Mouse (Mus musculus) MEL (cell line): ENCODE results near the gene Usp28. TPM values are rescaled to one million over a fixed set of nuclear protein-coding genes. Genes with fewer than 3 reads are reported as not detected.

Source experiments
- DNase-seq: peaks from one replicate; pipeline ENCODE4 v3.0.0; 2011; ENCODE audit warnings: low read depth, low spot score
- H3K27ac ChIP-seq: 2 replicates; pipeline ENCODE4 v1.5.1; 2012; ENCODE audit warnings: low read depth, mild to moderate bottlenecking, control low read depth, low read length, moderate library complexity; ENCODE audit not compliant: control insufficient read depth
- H3K27me3 ChIP-seq, 2 experiments: fragments of 150-350 bp in 1 of 2; sonication (generic) in 1 of 2; 2 replicates each; pipeline ENCODE4 v1.6.1; 2012; ENCODE audit warnings: low read length in 2 of 2, mild to moderate bottlenecking in 2 of 2, improper control_type of control experiment in 1 of 2, moderate library complexity in 1 of 2; ENCODE audit not compliant: insufficient read depth in 2 of 2, control insufficient read depth in 1 of 2
- H3K36me3 ChIP-seq, 2 experiments: 2 replicates each; pipeline ENCODE4 v1.6.1; 2012 to 2014; ENCODE audit warnings: low read length in 2 of 2, improper control_type of control experiment in 1 of 2, inconsistent platforms in 1 of 2, mild to moderate bottlenecking in 1 of 2; ENCODE audit not compliant: insufficient read depth in 2 of 2, control insufficient read depth in 1 of 2
- H3K4me1 ChIP-seq, 2 experiments: fragments of 150-350 bp in 1 of 2; sonication (generic) in 1 of 2; 2 replicates each; pipeline ENCODE4 v1.6.1; 2012; ENCODE audit warnings: low read length in 2 of 2, improper control_type of control experiment in 1 of 2, mild to moderate bottlenecking in 1 of 2; ENCODE audit not compliant: insufficient read depth in 2 of 2, control insufficient read depth in 1 of 2
- H3K4me3 ChIP-seq, 2 experiments: fragments of 150-350 bp in 1 of 2; sonication (generic) in 1 of 2; 2 replicates each; pipeline ENCODE4 v1.5.1; 2012; ENCODE audit warnings: low read depth in 2 of 2, low read length in 2 of 2, mild to moderate bottlenecking in 2 of 2, moderate library complexity in 2 of 2, control low read depth in 1 of 2, improper control_type of control experiment in 1 of 2; ENCODE audit not compliant: control insufficient read depth in 1 of 2, insufficient read depth in 1 of 2
- H3K79me2 ChIP-seq: 2 replicates; pipeline ENCODE4 v1.6.1; 2012; ENCODE audit warnings: mild to moderate bottlenecking, low read length, moderate library complexity; ENCODE audit not compliant: control insufficient read depth, poor library complexity, insufficient read depth
- H3K9ac ChIP-seq: 2 replicates; pipeline ENCODE4 v1.6.1; 2012; ENCODE audit warnings: low read depth, mild to moderate bottlenecking, control low read depth, low read length, moderate library complexity; ENCODE audit not compliant: control insufficient read depth, poor library complexity, severe bottlenecking
- H3K9me3 ChIP-seq: fragments of 150-350 bp; sonication (generic); replicated peaks from 2 replicates; pipeline ENCODE4 v1.6.1; 2012; ENCODE audit warnings: mild to moderate bottlenecking, low read length, improper control_type of control experiment, moderate library complexity; ENCODE audit not compliant: insufficient read depth
- BHLHE40 ChIP-seq: IDR thresholded peaks from 2 replicates; pipeline ENCODE4 v1.6.1; 2012; ENCODE audit warnings: low read depth, mild to moderate bottlenecking, inconsistent platforms, low read length, improper control_type of control experiment, borderline replicate concordance
- CHD1 ChIP-seq: IDR thresholded peaks from 2 replicates; pipeline ENCODE4 v1.6.1; 2012; ENCODE audit warnings: low read depth, mild to moderate bottlenecking, inconsistent platforms, low read length, improper control_type of control experiment
- ETS1 ChIP-seq: IDR thresholded peaks from 2 replicates; pipeline ENCODE4 v1.6.1; 2012; ENCODE audit warnings: low read depth, mild to moderate bottlenecking, inconsistent platforms, low read length, improper control_type of control experiment, moderate library complexity
- GABPA ChIP-seq: IDR thresholded peaks from 2 replicates; pipeline ENCODE4 v1.6.1; 2012; ENCODE audit warnings: low read depth, mild to moderate bottlenecking, inconsistent platforms, low read length, improper control_type of control experiment, moderate library complexity
- GATA1 ChIP-seq: IDR thresholded peaks from 2 replicates; pipeline ENCODE4 v1.6.1; 2011; ENCODE audit warnings: low read depth, low read length, improper control_type of control experiment
- KAT2A ChIP-seq: conservative IDR thresholded peaks from 2 replicates; pipeline ENCODE4 v1.6.1; 2012; ENCODE audit warnings: low read depth, low read length, improper control_type of control experiment, inconsistent platforms
- MAFK ChIP-seq: IDR thresholded peaks from 2 replicates; pipeline ENCODE4 v1.6.1; 2011; ENCODE audit warnings: low read depth, mild to moderate bottlenecking, low read length, improper control_type of control experiment, borderline replicate concordance
- MAX ChIP-seq: IDR thresholded peaks from 2 replicates; pipeline ENCODE4 v1.6.1; 2011; ENCODE audit warnings: low read length, improper control_type of control experiment
- MEF2A ChIP-seq: IDR thresholded peaks from 2 replicates; pipeline ENCODE4 v1.6.1; 2014; ENCODE audit warnings: low read depth, mild to moderate bottlenecking, inconsistent platforms, low read length, improper control_type of control experiment; ENCODE audit not compliant: poor library complexity, insufficient replicate concordance, severe bottlenecking; ENCODE audit errors: extremely low read depth
- MXI1 ChIP-seq: IDR thresholded peaks from 2 replicates; pipeline ENCODE4 v1.6.1; 2011; ENCODE audit warnings: mild to moderate bottlenecking, low read depth, low read length, improper control_type of control experiment
- POLR2A ChIP-seq, 2 experiments: IDR thresholded peaks; 2 replicates each; pipeline ENCODE4 v1.6.1; 2011 to 2012; ENCODE audit warnings: low read length in 2 of 2, mild to moderate bottlenecking in 2 of 2, control low read depth in 1 of 2, improper control_type of control experiment in 1 of 2, low read depth in 1 of 2, moderate library complexity in 1 of 2; ENCODE audit not compliant: control insufficient read depth in 1 of 2, insufficient read depth in 1 of 2, poor library complexity in 1 of 2
- POLR2AphosphoS5 ChIP-seq: IDR thresholded peaks from 2 replicates; pipeline ENCODE4 v1.6.1; 2012; ENCODE audit warnings: low read depth, borderline replicate concordance, mild to moderate bottlenecking, inconsistent platforms, low read length, moderate library complexity, mixed read lengths
- RAD21 ChIP-seq: IDR thresholded peaks from 2 replicates; pipeline ENCODE4 v1.6.1; 2011; ENCODE audit warnings: mild to moderate bottlenecking, low read depth, low read length, improper control_type of control experiment
- RCOR1 ChIP-seq: IDR thresholded peaks from 2 replicates; pipeline ENCODE4 v1.6.1; 2012; ENCODE audit warnings: low read depth, mild to moderate bottlenecking, inconsistent platforms, low read length, improper control_type of control experiment
- SIN3A ChIP-seq: IDR thresholded peaks from 2 replicates; pipeline ENCODE4 v1.6.1; 2012; ENCODE audit warnings: low read length, improper control_type of control experiment, inconsistent platforms
- SMC3 ChIP-seq: IDR thresholded peaks from 2 replicates; pipeline ENCODE4 v1.6.1; 2011; ENCODE audit warnings: low read depth, low read length, improper control_type of control experiment
- TBP ChIP-seq: IDR thresholded peaks from 2 replicates; pipeline ENCODE4 v1.8.0; 2011; ENCODE audit warnings: low read depth, low read length, improper control_type of control experiment
- UBTF ChIP-seq: IDR thresholded peaks from 2 replicates; pipeline ENCODE4 v1.6.1; 2012; ENCODE audit warnings: low read depth, mild to moderate bottlenecking, inconsistent platforms, low read length, improper control_type of control experiment, moderate library complexity, borderline replicate concordance; ENCODE audit not compliant: insufficient read depth
- ZKSCAN1 ChIP-seq: IDR thresholded peaks from 2 replicates; pipeline ENCODE4 v1.6.1; 2012; ENCODE audit warnings: low read depth, mild to moderate bottlenecking, inconsistent platforms, low read length, improper control_type of control experiment, moderate library complexity
- polyA plus RNA-seq, 2 experiments: library from polyadenylated mRNA; stranded (reverse) in 1 of 2; unstranded in 1 of 2; fragments of >175 nt in 1 of 2; fragments of >200 nt in 1 of 2; gene quantifications; 2 replicates each; pipeline versions ENCODE4 v1.2.1 to v1.2.4; 2012; ENCODE audit warnings: low replicate concordance in 2 of 2, low read depth in 1 of 2; ENCODE audit not compliant: insufficient read length in 2 of 2, insufficient read depth in 1 of 2, missing spikeins in 1 of 2
- total RNA-seq: library from RNA; depleted of rRNA; stranded (reverse); fragments of 300-350 nt; gene quantifications from 2 replicates; pipeline ENCODE4 v1.2.3, GENCODE M21; 2012

Gene Usp28
- total and polyA plus RNA-seq, 3 experiments = 5.2 to 14.2 TPM; not detected in 1

DNA sequence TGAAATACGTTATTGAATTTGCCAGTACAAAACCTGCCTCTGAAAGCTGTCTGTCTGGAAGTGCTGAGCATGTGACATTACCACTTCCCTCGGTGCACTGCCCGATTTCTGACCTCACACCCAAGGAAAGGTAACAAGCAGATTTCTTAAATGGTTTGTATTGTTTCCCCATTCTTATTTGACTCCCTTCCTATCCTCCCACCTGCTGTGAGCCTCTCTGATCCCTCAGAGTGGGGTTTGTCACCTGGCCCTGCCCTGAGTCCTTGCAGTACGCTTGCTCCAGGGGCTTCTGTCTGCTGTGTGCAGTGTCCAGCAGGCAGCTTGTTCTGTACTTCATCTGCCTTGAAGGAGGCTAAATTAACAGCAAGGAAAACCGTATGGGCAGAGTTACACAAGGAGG is 38.8 kb downstream of the Usp28 start:
- Histone ChIP-seq H3K79me2 (no peaks in the 10 kb centered on the region), H3K4me3 (no peak overlapping the region), H3K9me3 (no peaks in the 10 kb centered on the region), H3K36me3 (no peaks in the 10 kb centered on the region), H3K27ac (no peak overlapping the region), H3K9ac (no peak overlapping the region), H3K4me1 (no peaks in the 10 kb centered on the region), H3K27me3 (no peaks in the 10 kb centered on the region)
- TF ChIP-seq RCOR1 (no peak), MEF2A (no peak), MXI1 (no peak), CHD1 (no peak), GABPA (no peak), BHLHE40 (no peak), GATA1 (no peak), TBP (no peak), ZKSCAN1 (no peak), SIN3A (no peak)
- DNase-seq = no peak

DNA sequence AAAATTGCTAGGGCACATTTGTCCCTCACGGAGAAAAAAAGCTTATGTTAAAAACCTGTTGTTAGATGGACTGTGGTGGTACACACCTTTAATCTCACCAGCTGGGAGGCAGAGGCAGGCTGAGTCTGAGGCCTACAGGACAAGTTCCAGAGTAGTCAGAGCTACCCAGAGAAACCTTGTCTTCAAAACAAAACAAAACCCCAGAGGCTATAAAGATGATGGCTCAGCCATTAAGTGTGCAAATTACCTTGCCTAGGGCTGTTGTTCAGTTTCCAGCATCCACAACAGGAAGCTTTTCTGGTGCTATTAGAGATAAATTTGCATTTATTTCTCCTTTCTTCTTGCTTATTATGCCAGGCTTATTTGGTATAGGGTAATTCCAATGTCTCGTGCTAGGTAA is 39.4 kb downstream of the Usp28 start:
- Histone ChIP-seq H3K79me2 (no peaks in the 10 kb centered on the region), H3K27ac (no peak overlapping the region), H3K4me3 (no peak overlapping the region), H3K9me3 (no peaks in the 10 kb centered on the region), H3K4me1 (no peaks in the 10 kb centered on the region), H3K36me3 (no peaks in the 10 kb centered on the region)
- no peak for DNase-seq
- TF ChIP-seq POLR2A (IDR thresholded peaks at IDR 0.05; ENCODE audit: control insufficient read depth in 1 of 2, insufficient read depth in 1 of 2, low read depth in 1 of 2, low read length in 2 of 2, poor library complexity in 1 of 2) = no peak
- TF ChIP-seq MAFK = no peak
- TF ChIP-seq POLR2AphosphoS5 = no peak
- no peak for TF ChIP-seq TBP
- TF ChIP-seq BHLHE40 = no peak
- TF ChIP-seq MXI1 = no peak
- no peak for TF ChIP-seq SMC3
- no peak for TF ChIP-seq GATA1
- TF ChIP-seq ETS1 = no peak
- TF ChIP-seq MAX = no peak
- no peak for TF ChIP-seq RAD21
- TF ChIP-seq MEF2A = no peak
- TF ChIP-seq UBTF = no peak
- TF ChIP-seq KAT2A = no peak
- TF ChIP-seq, all 39 proteins: peak for 0
- H3K27me3 ChIP-seq = no peaks in the 10 kb centered on the region
- H3K9ac ChIP-seq = no peak overlapping the region
